Mouse (Mus musculus) liver, embryonic 15.5 days (tissue): ENCODE measurements around the gene Cdc42bpb. TPM values are rescaled to one million over a fixed set of nuclear protein-coding genes. Genes with fewer than 3 reads are reported as not detected.

ENCODE experiments used
- ATAC-seq: fragments of 200-750 bp; cut with Nextera tagmentation; 2 replicates; pipeline ENCODE4 v1.8.0; 2017; ENCODE audit warnings: moderate number of reproducible peaks, mild to moderate bottlenecking, moderate library complexity; ENCODE audit not compliant: insufficient read depth
- H3K27ac ChIP-seq: fragments of 300-500 bp; sonication (generic); replicated peaks from 2 replicates; pipeline ENCODE4 v1.5.1; 2015; ENCODE audit warnings: mild to moderate bottlenecking, inconsistent platforms
- H3K27me3 ChIP-seq: fragments of 300-500 bp; sonication (generic); 2 replicates; pipeline ENCODE4 v1.6.1; 2015; ENCODE audit warnings: mild to moderate bottlenecking, inconsistent platforms
- H3K36me3 ChIP-seq: fragments of 300-500 bp; sonication (generic); replicated peaks from 2 replicates; pipeline ENCODE4 v1.6.1; 2015; ENCODE audit warnings: moderate library complexity, mild to moderate bottlenecking, inconsistent platforms
- H3K4me1 ChIP-seq: fragments of 300-500 bp; sonication (generic); replicated peaks from 2 replicates; pipeline ENCODE4 v1.6.1; 2015; ENCODE audit warnings: inconsistent platforms
- H3K4me2 ChIP-seq: fragments of 300-500 bp; sonication (generic); 2 replicates; pipeline ENCODE4 v1.6.1; 2015; ENCODE audit warnings: moderate library complexity, mild to moderate bottlenecking, inconsistent platforms
- H3K4me3 ChIP-seq: fragments of 300-500 bp; sonication (generic); replicated peaks from 2 replicates; pipeline ENCODE4 v1.5.1; 2015; ENCODE audit warnings: mild to moderate bottlenecking, inconsistent platforms
- H3K9ac ChIP-seq: fragments of 300-500 bp; sonication (generic); 2 replicates; pipeline ENCODE4 v1.6.1; 2015; ENCODE audit warnings: moderate library complexity, mild to moderate bottlenecking, inconsistent platforms
- H3K9me3 ChIP-seq: fragments of 300-500 bp; sonication (generic); replicated peaks from 2 replicates; pipeline ENCODE4 v1.6.1; 2016; ENCODE audit warnings: inconsistent platforms
- WGBS: fragments of 180-500 bp; shearing (Covaris S2); methylation state at CpG from one replicate; pipeline ENCODE4 v1.1.7; 2015; ENCODE audit warnings: mixed read lengths; ENCODE audit not compliant: insufficient replicate concordance; 5-methylcytosine and 5-hydroxymethylcytosine counted together
- polyA plus RNA-seq: library from polyadenylated mRNA; unstranded; fragments of >200 nt; fragmentation: Nextera tagmentation; extraction: Ambion mirVana; gene quantifications from 2 replicates; pipeline ENCODE4 v1.2.1, GENCODE M21; 2015

Gene Cdc42bpb
- polyA plus RNA-seq, 1 experiment from 2014 or later, result 6.6 TPM

DNA sequence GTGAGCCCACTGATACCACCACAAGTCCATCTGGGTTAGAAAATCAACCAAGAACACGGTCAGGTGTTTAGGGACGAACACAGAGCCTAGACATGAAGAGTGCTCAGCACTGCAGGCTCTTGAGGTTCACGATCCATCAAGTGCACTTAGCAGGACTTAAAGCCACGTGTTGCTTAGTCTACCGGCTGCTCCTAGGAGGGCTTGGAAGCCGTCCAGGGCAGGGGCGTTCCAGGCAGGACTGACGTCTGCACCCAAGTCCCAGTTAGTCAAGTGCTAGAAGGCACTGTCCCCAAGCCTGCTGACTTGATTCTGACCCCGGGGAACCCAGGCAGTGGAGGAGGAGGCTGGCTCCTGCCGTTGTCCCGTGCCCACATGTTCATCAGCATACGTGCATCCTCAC is 57.0 kb downstream of the Cdc42bpb start:
- 72% methylated on average over 12 of the region's 12 CpGs for WGBS
- no peak overlapping the region for H3K4me3 ChIP-seq
- H3K36me3 ChIP-seq, result peaks cover 84% of the 10 kb centered on the region
- ATAC-seq, result no peak
- H3K9me3 ChIP-seq, result no peaks in the 10 kb centered on the region
- H3K9ac ChIP-seq, result no peak overlapping the region
- H3K27ac ChIP-seq, result no peak overlapping the region
- H3K4me2 ChIP-seq, result no peak overlapping the region
- no peaks in the 10 kb centered on the region for H3K27me3 ChIP-seq
- no peaks in the 10 kb centered on the region for H3K4me1 ChIP-seq

DNA sequence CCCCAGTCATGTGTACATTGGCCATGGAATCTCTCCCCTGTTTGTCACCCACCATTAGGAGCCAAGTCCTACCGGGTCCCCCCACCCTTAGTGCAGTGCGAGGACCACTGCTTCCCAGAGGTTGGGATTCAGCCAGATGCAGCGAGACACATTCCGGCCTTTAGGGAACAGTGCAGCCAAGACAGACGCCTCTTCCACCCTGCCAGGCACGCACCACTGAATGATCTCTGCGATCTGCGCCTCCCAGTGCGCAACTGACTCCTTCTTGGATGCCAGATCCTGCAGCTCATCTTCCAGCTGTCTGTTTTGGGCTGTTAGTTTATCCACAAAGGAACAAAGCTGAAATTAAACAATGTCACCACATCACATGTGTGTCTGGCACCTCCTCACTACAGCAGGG is 59.8 kb downstream of the Cdc42bpb start:
- peaks cover 85% of the 10 kb centered on the region for H3K36me3 ChIP-seq
- H3K4me3 ChIP-seq, result no peak overlapping the region
- no peak overlapping the region for H3K9ac ChIP-seq
- no peaks in the 10 kb centered on the region for H3K4me1 ChIP-seq
- no peak overlapping the region for H3K27ac ChIP-seq
- WGBS, result 79% methylated on average over 9 of the region's 9 CpGs
- H3K9me3 ChIP-seq, result no peaks in the 10 kb centered on the region
- no peaks in the 10 kb centered on the region for H3K27me3 ChIP-seq
- no peak overlapping the region for H3K4me2 ChIP-seq
- ATAC-seq, result no peak

DNA sequence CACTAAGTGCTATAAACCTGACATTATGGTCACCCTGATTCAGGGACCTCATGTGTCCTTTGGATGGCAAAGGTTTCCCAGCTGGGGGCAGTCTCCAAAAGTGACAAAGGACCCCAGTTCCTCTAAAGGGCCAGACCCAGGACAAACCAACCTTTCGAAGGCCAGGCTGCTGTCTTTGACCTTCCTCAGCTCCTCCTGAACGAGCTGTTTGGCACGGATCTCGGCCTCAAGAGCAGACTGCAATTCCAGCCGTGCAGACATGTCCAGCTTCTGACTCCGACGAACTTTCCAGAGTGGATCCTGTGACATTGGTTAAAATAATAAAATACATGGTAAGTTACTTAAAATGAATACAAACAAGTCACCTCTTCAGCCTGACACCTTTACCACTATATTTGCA is 63.2 kb downstream of the Cdc42bpb start:
- Histone ChIP-seq H3K9me3 (no peaks in the 10 kb centered on the region), H3K9ac (no peak overlapping the region), H3K27me3 (no peaks in the 10 kb centered on the region), H3K4me2 (no peak overlapping the region), H3K4me1 (peaks cover 21% of the 10 kb centered on the region), H3K27ac (no peak overlapping the region), H3K36me3 (peaks cover 59% of the 10 kb centered on the region), H3K4me3 (no peak overlapping the region)
- 79% methylated on average over 7 of the region's 7 CpGs for WGBS
- no peak for ATAC-seq

DNA sequence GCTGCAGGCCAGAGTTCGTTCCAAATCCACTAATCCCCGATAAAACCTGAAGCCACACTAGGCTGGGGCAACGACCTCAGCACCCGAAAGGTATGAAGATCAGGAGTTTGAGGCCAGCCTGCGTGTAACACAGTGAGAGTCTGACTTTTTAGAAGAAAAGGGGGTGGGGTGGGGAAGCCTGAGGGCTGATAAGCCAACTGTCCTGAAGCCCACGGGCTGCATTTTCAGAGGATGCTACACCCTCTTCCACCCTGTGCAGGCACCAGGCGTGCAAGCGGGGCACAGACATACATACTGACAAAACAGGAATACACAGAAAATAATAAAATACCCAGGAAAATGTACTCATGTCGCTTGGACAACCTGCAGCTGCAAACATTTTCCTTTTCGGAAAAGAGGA is 65.7 kb downstream of the Cdc42bpb start:
- peaks cover 48% of the 10 kb centered on the region for H3K36me3 ChIP-seq
- H3K27me3 ChIP-seq, result no peaks in the 10 kb centered on the region
- H3K4me2 ChIP-seq, result no peak overlapping the region
- no peak overlapping the region for H3K27ac ChIP-seq
- no peak for ATAC-seq
- peaks cover 22% of the 10 kb centered on the region for H3K4me1 ChIP-seq
- H3K4me3 ChIP-seq, result no peak overlapping the region
- H3K9me3 ChIP-seq, result no peaks in the 10 kb centered on the region
- WGBS, result 47% methylated on average over 10 of the region's 10 CpGs
- no peak overlapping the region for H3K9ac ChIP-seq

DNA sequence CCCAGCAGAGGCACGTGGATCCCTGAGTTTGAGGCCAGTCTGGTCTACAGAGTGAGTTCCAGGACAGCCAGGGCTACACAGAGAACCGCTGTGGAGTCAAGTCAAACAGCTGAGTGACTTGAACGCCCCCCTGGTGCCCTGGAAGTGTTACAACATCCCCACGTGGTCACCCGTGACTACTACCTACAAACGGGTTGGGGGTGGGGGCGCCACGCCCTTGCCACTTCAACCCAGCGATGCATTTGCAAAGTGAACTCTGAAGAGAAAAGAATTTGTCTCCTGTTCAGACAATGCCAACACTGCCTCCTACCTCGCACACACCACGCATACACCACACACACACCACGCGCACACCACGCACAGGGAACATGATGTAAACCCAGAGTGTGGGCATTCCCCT is 67.6 kb downstream of the Cdc42bpb start:
- Histone ChIP-seq H3K4me1 (peaks cover 22% of the 10 kb centered on the region), H3K27ac (no peak overlapping the region), H3K4me2 (no peak overlapping the region), H3K4me3 (no peak overlapping the region), H3K9ac (no peak overlapping the region), H3K27me3 (no peaks in the 10 kb centered on the region), H3K36me3 (peaks cover 46% of the 10 kb centered on the region), H3K9me3 (no peaks in the 10 kb centered on the region)
- 66% methylated on average over 14 of the region's 14 CpGs for WGBS
- no peak; the same call in 1 of the 2 replicates for ATAC-seq

DNA sequence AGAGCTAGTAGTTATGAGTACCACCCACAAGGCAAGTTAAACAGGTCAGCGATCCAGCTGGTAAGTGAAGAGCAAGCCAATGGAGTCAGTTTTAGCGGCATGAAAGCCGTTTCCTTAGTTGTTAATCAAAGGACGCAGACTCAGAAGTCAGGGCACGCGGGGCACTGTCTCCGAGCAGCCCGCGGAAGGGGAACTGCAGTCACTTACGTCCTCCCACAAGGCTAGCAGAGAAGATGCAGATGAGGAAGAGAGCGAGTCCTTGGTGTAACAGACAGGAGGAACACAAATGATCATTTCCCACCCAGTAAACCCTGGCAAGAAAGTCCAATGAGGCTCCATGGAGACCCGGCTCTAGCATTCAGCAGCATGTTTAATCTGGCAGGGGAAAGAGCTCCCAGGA is 68.3 kb downstream of the Cdc42bpb start:
- Histone ChIP-seq H3K4me2 (no peak overlapping the region), H3K36me3 (peaks cover 48% of the 10 kb centered on the region), H3K9me3 (no peaks in the 10 kb centered on the region), H3K4me3 (no peak overlapping the region), H3K9ac (no peak overlapping the region), H3K4me1 (peaks cover 22% of the 10 kb centered on the region), H3K27me3 (no peaks in the 10 kb centered on the region), H3K27ac (no peak overlapping the region)
- no peak for ATAC-seq
- 32% methylated on average over 12 of the region's 12 CpGs for WGBS

DNA sequence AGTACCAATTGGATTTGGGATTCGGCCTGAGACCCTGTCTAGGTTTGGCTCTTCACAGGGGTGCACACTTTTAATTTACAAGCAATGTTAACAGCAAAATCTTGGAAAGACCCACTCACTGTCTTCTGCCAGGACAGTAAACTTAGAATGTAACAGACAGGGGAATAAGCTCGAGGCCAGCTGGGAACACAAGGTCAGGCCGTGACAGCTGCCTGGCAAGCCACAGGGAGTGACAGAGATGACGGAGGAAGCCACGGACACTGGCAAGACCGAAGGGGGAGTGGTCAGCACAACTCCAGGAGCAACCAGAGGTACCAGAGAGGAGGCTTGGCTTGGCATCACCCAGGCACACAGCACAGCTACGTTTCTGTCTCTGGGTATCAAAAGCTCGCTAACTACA is 70.7 kb downstream of the Cdc42bpb start:
- WGBS, result 69% methylated on average over 8 of the region's 8 CpGs
- no peak overlapping the region for H3K4me3 ChIP-seq

DNA sequence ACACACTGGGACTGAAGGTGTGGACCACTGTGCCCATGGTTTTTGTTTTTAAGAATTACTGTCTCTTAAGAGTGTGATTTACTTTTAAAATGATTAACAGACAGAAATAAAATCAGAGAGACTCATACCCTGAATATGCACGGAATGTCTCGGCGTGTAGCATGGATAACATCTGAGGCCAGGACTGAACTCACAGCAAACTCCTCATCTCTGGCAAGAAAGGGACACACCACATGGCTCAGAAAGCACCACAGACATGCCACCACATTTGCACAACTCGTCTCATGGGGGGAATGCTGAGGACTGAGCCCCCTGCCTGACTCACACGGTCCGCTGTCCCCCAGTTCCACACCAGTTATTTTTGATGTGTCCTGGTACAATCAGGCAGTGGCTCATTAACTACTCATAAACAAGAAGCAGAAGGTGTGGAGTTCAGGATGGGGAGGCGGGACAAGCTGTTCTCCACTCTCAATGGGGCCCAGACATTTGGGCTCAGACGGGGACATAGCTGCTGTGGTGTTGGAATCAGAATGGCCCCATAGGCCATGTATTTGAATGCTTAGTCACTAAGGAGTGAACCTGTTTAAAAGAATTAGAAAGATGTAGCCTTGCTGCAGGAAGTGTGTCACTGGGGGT is 73.7 kb downstream of the Cdc42bpb start:
- H3K4me3 ChIP-seq, result no peak overlapping the region
- H3K9ac ChIP-seq, result no peak overlapping the region
- H3K9me3 ChIP-seq, result no peaks in the 10 kb centered on the region
- H3K36me3 ChIP-seq, result peaks cover 70% of the 10 kb centered on the region
- no peaks in the 10 kb centered on the region for H3K4me1 ChIP-seq
- no peak overlapping the region for H3K27ac ChIP-seq
- H3K4me2 ChIP-seq, result no peak overlapping the region
- no peaks in the 10 kb centered on the region for H3K27me3 ChIP-seq
- 76% methylated on average over 8 of the region's 8 CpGs for WGBS
- ATAC-seq, result no peak

More for the DNA sequence above, 70.7 kb downstream of the Cdc42bpb start:
- H3K9ac ChIP-seq, result no peak overlapping the region
- no peak overlapping the region for H3K27ac ChIP-seq
- ATAC-seq, result no peak
- H3K4me1 ChIP-seq, result peaks cover 21% of the 10 kb centered on the region
- no peak overlapping the region for H3K4me2 ChIP-seq
- H3K36me3 ChIP-seq, result peaks cover 53% of the 10 kb centered on the region
- no peaks in the 10 kb centered on the region for H3K27me3 ChIP-seq
- no peaks in the 10 kb centered on the region for H3K9me3 ChIP-seq

DNA sequence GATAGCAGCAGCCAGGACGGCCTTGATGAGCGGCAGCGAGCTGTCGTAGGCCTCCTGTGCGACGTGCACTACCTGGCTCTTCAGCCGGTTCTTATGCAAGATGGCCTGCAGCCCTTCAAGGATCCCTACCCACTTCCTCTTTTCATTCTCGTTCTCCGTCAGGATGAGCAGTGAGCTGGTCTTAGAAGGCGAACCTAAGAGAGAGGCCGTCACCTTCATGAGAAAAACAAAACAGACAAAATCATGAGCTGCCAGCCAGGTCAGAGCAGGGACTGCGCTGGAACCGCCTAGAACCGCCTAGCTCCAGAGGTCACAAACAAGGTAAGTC is 75.5 kb downstream of the Cdc42bpb start:
- no peak for ATAC-seq
- Histone ChIP-seq H3K9ac (no peak overlapping the region), H3K27ac (no peak overlapping the region), H3K27me3 (no peaks in the 10 kb centered on the region), H3K4me1 (no peaks in the 10 kb centered on the region), H3K9me3 (no peaks in the 10 kb centered on the region), H3K36me3 (peaks cover 68% of the 10 kb centered on the region), H3K4me3 (no peak overlapping the region), H3K4me2 (no peak overlapping the region)
- 63% methylated on average over 14 of the region's 14 CpGs for WGBS

DNA sequence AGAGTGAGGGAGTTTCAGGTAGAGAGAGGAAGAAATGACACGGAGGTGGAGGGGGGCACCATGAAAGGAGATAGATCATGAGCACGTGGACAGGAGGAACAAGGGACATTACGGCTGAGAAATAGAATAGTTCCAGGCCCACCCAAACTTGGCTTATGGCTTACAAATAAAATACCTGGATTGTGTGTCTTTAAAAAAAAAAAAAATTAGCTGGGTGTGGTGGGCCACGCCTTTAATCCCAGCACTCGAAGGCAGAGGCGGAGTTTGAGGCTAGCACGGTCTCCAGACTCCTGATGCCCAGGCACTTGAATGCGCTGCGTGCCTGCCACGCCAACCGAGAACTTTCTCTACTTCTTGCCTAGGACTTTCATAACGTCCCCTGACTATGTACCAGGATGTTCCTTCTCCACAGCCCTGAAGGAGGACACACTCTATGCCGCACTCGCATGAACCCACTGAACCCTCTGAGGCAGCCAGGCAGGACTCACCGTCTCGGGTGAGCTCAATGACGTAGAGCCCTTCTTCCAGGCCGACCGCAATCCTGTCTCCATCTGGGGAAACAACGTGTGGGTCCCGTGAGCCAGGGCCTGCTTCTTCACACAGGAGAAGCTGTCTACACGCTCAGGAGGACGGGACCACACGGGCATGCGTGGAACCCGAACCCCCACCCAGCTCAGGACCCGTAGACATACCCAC is 76.0 kb downstream of the Cdc42bpb start:
- Histone ChIP-seq H3K4me3 (no peak overlapping the region), H3K27me3 (no peaks in the 10 kb centered on the region), H3K9ac (no peak overlapping the region), H3K4me1 (no peaks in the 10 kb centered on the region), H3K27ac (no peak overlapping the region), H3K4me2 (no peak overlapping the region), H3K9me3 (no peaks in the 10 kb centered on the region), H3K36me3 (peaks cover 66% of the 10 kb centered on the region)
- no peak for ATAC-seq
- 75% methylated on average over 27 of the region's 27 CpGs for WGBS

DNA sequence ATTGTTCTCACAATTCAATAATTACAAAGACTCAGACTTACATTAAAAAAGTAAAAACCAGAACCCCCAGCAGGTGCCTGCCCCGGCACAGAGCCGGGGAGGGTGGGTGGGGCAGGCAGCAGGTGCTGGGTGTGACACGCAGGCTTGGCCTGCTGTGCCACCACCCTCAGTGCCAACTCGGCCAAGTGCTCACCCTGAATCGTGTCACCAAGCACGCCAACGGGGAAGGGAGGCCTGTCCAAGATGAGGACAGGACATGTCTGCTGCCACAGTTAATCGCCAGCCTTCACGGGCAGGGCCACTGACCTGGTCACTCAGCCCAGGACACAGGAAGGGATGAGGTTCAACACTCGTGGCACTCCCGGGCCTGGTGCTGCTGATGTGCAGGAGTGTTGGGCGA is 84.5 kb downstream of the Cdc42bpb start:
- no peaks in the 10 kb centered on the region for H3K9me3 ChIP-seq

DNA sequence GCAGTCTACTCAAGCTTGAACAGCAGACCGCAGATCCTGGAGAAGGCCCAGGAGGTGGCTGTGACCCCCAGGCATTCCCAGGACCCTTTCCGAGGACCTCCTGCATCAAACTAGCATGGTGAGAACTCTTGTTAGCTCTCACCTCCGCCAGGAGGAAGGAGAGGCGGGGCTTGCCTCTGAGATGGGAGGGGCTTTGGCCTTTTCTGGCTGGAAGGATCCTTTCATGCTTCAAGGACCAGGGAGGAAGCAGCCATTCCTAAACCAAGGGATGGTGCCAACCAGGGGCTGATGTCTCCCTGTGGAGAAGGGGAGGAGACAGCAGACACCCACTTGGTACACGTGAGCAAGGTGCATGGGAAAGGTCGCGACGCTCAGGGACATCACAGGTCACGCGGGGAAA is 93.0 kb downstream of the Cdc42bpb start:
- no peak for ATAC-seq
- no peaks in the 10 kb centered on the region for H3K4me1 ChIP-seq
- peaks cover 11% of the 10 kb centered on the region; the same call in 1 of the 2 replicates for H3K27me3 ChIP-seq
- H3K4me2 ChIP-seq, result 0 out of 2 replicates have a peak overlapping the region, but pooled peaks have one; percentile 16
- no peak overlapping the region for H3K4me3 ChIP-seq
- H3K9ac ChIP-seq, result no peak overlapping the region
- H3K27ac ChIP-seq, result no peak overlapping the region
- no peaks in the 10 kb centered on the region for H3K36me3 ChIP-seq
- 34% methylated on average over 10 of the region's 10 CpGs for WGBS
- H3K9me3 ChIP-seq, result no peaks in the 10 kb centered on the region

More for the DNA sequence above, 84.5 kb downstream of the Cdc42bpb start:
- Histone ChIP-seq H3K4me3 (no peak overlapping the region), H3K4me2 (no peak overlapping the region), H3K36me3 (peaks cover 39% of the 10 kb centered on the region; the same call in 1 of the 2 replicates), H3K27ac (no peak overlapping the region), H3K4me1 (no peaks in the 10 kb centered on the region), H3K9ac (no peak overlapping the region), H3K27me3 (no peaks in the 10 kb centered on the region)
- 68% methylated on average over 12 of the region's 12 CpGs for WGBS
- ATAC-seq, result no peak
